Mouse (Mus musculus) liver, adult (tissue): ENCODE data around the gene Lemd1.

Source experiments
- GATA4 ChIP-seq: IDR thresholded peaks from 2 replicates; pipeline ENCODE4 v1.6.1; 2014; ENCODE audit warnings: mild to moderate bottlenecking, low read length; ENCODE audit not compliant: insufficient replicate concordance

Gene Lemd1

GRCm38 (mm10) chr1:132191093-132191785, at the start of gene Lemd1, which contains the start of gene AC124108.1:
Gene Lemd1 (plus strand): TSS chr1:132191431.
Gene AC124108.1 (plus strand): TSS chr1:132191457.
- TF ChIP-seq GATA4, result no peak

- TF ChIP-seq GATA4, result no peak
Observed at GRCm38 (mm10) chr1:132141753-132142152, 49.5 kb upstream of the Lemd1 start.

GRCm38 (mm10) chr1:132143079-132143478, 48.2 kb upstream of the Lemd1 start:
- TF ChIP-seq GATA4, result no peak

GRCm38 (mm10) chr1:132143730-132144129, 47.5 kb upstream of the Lemd1 start:
- TF ChIP-seq GATA4, result no peak

GRCm38 (mm10) chr1:132144223-132144622, 47.0 kb upstream of the Lemd1 start:
- no peak for TF ChIP-seq GATA4

GRCm38 (mm10) chr1:132144837-132145236, 46.4 kb upstream of the Lemd1 start:
- no peak for TF ChIP-seq GATA4

GRCm38 (mm10) chr1:132145973-132146685, 45.1 kb upstream of the Lemd1 start:
- TF ChIP-seq GATA4, result no peak

GRCm38 (mm10) chr1:132149410-132149809, 41.8 kb upstream of the Lemd1 start:
- TF ChIP-seq GATA4, result no peak

- peak; percentile 49; the same call in 1 of the 2 replicates for TF ChIP-seq GATA4
Observed at GRCm38 (mm10) chr1:132150171-132150570, 41.1 kb upstream of the Lemd1 start.

GRCm38 (mm10) chr1:132150817-132151601, 40.2 kb upstream of the Lemd1 start:
- TF ChIP-seq GATA4, result no peak

- peak; percentile 41; the same call in 1 of the 2 replicates for TF ChIP-seq GATA4
Observed at GRCm38 (mm10) chr1:132151908-132152307, 39.3 kb upstream of the Lemd1 start.

- no peak for TF ChIP-seq GATA4
Observed at GRCm38 (mm10) chr1:132153086-132153690, 38.0 kb upstream of the Lemd1 start.

- peak; percentile 31; the same call in 1 of the 2 replicates for TF ChIP-seq GATA4
Observed at GRCm38 (mm10) chr1:132153691-132154090, 37.5 kb upstream of the Lemd1 start.

GRCm38 (mm10) chr1:132155737-132156136, 35.5 kb upstream of the Lemd1 start:
- TF ChIP-seq GATA4, result no peak
